Mouse (Mus musculus) retina, postnatal 1 day (tissue): Measurements from ENCODE around the gene Stpg1.

ENCODE experiments used
- DNase-seq: peaks from one replicate; pipeline ENCODE4 v3.0.0-alpha.2; 2012

Stpg1 gene

GRCm38 (mm10) chr4:135565400-135565799, 70.8 kb downstream of the Stpg1 start:
- DNase-seq: peak; percentile 71

GRCm38 (mm10) chr4:135567042-135567441, 72.5 kb downstream of the Stpg1 start:
- DNase-seq: no peak

GRCm38 (mm10) chr4:135567484-135567883, 72.9 kb downstream of the Stpg1 start:
- DNase-seq: no peak

- no peak for DNase-seq
These were observed 74.6 kb downstream of the Stpg1 start for GRCm38 (mm10) chr4:135569201-135569600.

- peak; percentile 73 for DNase-seq
These were observed 75.8 kb downstream of the Stpg1 start for GRCm38 (mm10) chr4:135570152-135571036.

GRCm38 (mm10) chr4:135571037-135571550, 76.5 kb downstream of the Stpg1 start:
- DNase-seq: no peak

GRCm38 (mm10) chr4:135572276-135572675, 77.7 kb downstream of the Stpg1 start:
- DNase-seq: no peak

GRCm38 (mm10) chr4:135573251-135573808, 78.7 kb downstream of the Stpg1 start, which contains the start of gene Grhl3:
Gene Grhl3 (minus strand): TSS chr4:135573630.
- DNase-seq: peak; percentile 68

- DNase-seq: no peak
These were observed 81.0 kb downstream of the Stpg1 start for GRCm38 (mm10) chr4:135575365-135576140.

GRCm38 (mm10) chr4:135578490-135578889, 83.9 kb downstream of the Stpg1 start:
- no peak for DNase-seq

GRCm38 (mm10) chr4:135579695-135580094, 85.1 kb downstream of the Stpg1 start:
- DNase-seq: no peak

GRCm38 (mm10) chr4:135581222-135581910, 86.8 kb downstream of the Stpg1 start:
- no peak for DNase-seq

GRCm38 (mm10) chr4:135584838-135585237, 90.2 kb downstream of the Stpg1 start:
- no peak for DNase-seq
